Mouse (Mus musculus) intestine, embryonic 14.5 days (tissue): ENCODE measurements around the gene Gm21083. TPM values are rescaled to one million over a fixed set of nuclear protein-coding genes. Genes with fewer than 3 reads are reported as not detected.
"Not testable (repeated sequence)": the region's sequence is repeated elsewhere in the genome, so short reads cannot be mapped to it uniquely, and the experiment has no call there.

ENCODE experiments used
- ATAC-seq: fragments of 200-750 bp; cut with Nextera tagmentation; replicated peaks from 2 replicates; pipeline ENCODE4 v1.8.0; 2017; ENCODE audit warnings: low read depth, moderate number of reproducible peaks, moderate TSS enrichment, moderate library complexity; ENCODE audit not compliant: low FRiP score, low TSS enrichment
- DNase-seq: peaks from one replicate; pipeline ENCODE4 v3.0.0-alpha.2; 2018; ENCODE audit warnings: low spot score
- H3K27ac ChIP-seq: fragments of 300-500 bp; sonication (generic); 2 replicates; pipeline ENCODE4 v1.5.1; 2014; ENCODE audit warnings: low read depth, mild to moderate bottlenecking, control low read depth
- H3K27me3 ChIP-seq: fragments of 300-500 bp; sonication (generic); replicated peaks from 2 replicates; pipeline ENCODE4 v1.6.1; 2014; ENCODE audit warnings: low read length, control low read depth; ENCODE audit not compliant: control insufficient read depth, insufficient read depth
- H3K36me3 ChIP-seq: fragments of 300-500 bp; sonication (generic); 2 replicates; pipeline ENCODE4 v1.6.1; 2014; ENCODE audit warnings: low read length, control low read depth; ENCODE audit not compliant: control insufficient read depth, insufficient read depth
- H3K4me1 ChIP-seq: fragments of 300-500 bp; sonication (generic); replicated peaks from 2 replicates; pipeline ENCODE4 v1.6.1; 2014; ENCODE audit warnings: low read length, control low read depth, mixed read lengths; ENCODE audit not compliant: control insufficient read depth, insufficient read depth
- H3K4me2 ChIP-seq: fragments of 300-500 bp; sonication (generic); 2 replicates; pipeline ENCODE4 v1.6.1; 2014; ENCODE audit warnings: low read length
- H3K4me3 ChIP-seq: fragments of 300-500 bp; sonication (generic); 2 replicates; pipeline ENCODE4 v1.5.1; 2014; ENCODE audit warnings: low read depth, low read length, control low read depth, mixed read lengths
- H3K9ac ChIP-seq: fragments of 300-500 bp; sonication (generic); 2 replicates; pipeline ENCODE4 v1.6.1; 2014; ENCODE audit warnings: mild to moderate bottlenecking, low read length
- H3K9me3 ChIP-seq: fragments of 300-500 bp; sonication (generic); 2 replicates; pipeline ENCODE4 v1.6.1; 2016; ENCODE audit warnings: low read length, control low read depth; ENCODE audit not compliant: control insufficient read depth
- WGBS: fragments of 180-500 bp; shearing (Covaris S2); extraction: QIAGEN DNeasy Blood & Tissue Kit; methylation state at CpG from one replicate; pipeline ENCODE4 v1.1.7; 2014; 5-methylcytosine and 5-hydroxymethylcytosine counted together
- polyA plus RNA-seq: library from polyadenylated mRNA; unstranded; fragments of >200 nt; fragmentation: Nextera tagmentation; extraction: Ambion mirVana; gene quantifications from 2 replicates; pipeline ENCODE4 v1.2.1, GENCODE M21; 2014

Gm21083 gene
- 0.34 and 0.63 TPM in 2 replicates for polyA plus RNA-seq

- not testable (repeated sequence) for H3K4me1 ChIP-seq, H3K9ac ChIP-seq, H3K36me3 ChIP-seq, H3K9me3 ChIP-seq, H3K27me3 ChIP-seq, H3K4me2 ChIP-seq, DNase-seq, H3K4me3 ChIP-seq, H3K27ac ChIP-seq, ATAC-seq
- no CpG with 5 or more reads among the region's 1 CpGs for WGBS
These were observed at the start of gene Gm21083 for GRCm38 (mm10) chr5:15577033-15577432. Gene Gm21083 (plus strand): TSS chr5:15577333.

- H3K4me2 ChIP-seq, DNase-seq, H3K9ac ChIP-seq, H3K4me1 ChIP-seq, H3K4me3 ChIP-seq, H3K9me3 ChIP-seq, H3K27ac ChIP-seq, ATAC-seq, H3K36me3 ChIP-seq, H3K27me3 ChIP-seq: not testable (repeated sequence)
- WGBS = no CpG with 5 or more reads among the region's 1 CpGs
These were observed 48.0 kb upstream of the Gm21083 start, which contains the start of gene Gm21190 for GRCm38 (mm10) chr5:15529122-15529521. Gene Gm21190 (minus strand): TSS chr5:15529222.

DNA sequence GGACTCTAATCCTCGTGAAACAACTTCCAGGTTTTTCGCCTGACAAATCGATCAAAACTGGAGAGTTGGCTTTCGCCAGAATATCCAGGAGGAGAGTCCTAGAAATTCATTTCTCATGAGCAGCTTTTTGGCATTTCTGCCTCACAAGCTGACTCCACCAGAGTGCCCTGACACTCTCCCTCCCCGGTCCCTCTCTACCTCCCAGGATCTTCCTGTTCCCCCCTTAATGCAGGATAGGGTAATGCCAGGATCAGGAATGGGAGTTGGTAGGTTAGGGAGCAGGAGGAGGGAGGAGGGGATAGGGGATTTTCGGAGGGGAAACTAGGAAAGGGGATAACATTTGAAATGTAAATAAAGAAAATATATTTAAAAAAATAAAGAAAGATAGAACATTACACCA is 28.5 kb upstream of the Gm21083 start:
- 79% methylated on average over 6 of the region's 6 CpGs for WGBS
- DNase-seq, H3K4me1 ChIP-seq, H3K9me3 ChIP-seq, H3K4me2 ChIP-seq, ATAC-seq, H3K27ac ChIP-seq, H3K27me3 ChIP-seq, H3K4me3 ChIP-seq, H3K36me3 ChIP-seq, H3K9ac ChIP-seq: not testable (repeated sequence)

- H3K36me3 ChIP-seq, H3K4me2 ChIP-seq, DNase-seq, ATAC-seq, H3K9ac ChIP-seq, H3K27ac ChIP-seq, H3K4me1 ChIP-seq, H3K27me3 ChIP-seq, H3K9me3 ChIP-seq, H3K4me3 ChIP-seq: not testable (repeated sequence)
- WGBS = 28% methylated on average over 1 of the region's 1 CpGs
These were observed 28.0 kb upstream of the Gm21083 start for GRCm38 (mm10) chr5:15549134-15549533.

DNA sequence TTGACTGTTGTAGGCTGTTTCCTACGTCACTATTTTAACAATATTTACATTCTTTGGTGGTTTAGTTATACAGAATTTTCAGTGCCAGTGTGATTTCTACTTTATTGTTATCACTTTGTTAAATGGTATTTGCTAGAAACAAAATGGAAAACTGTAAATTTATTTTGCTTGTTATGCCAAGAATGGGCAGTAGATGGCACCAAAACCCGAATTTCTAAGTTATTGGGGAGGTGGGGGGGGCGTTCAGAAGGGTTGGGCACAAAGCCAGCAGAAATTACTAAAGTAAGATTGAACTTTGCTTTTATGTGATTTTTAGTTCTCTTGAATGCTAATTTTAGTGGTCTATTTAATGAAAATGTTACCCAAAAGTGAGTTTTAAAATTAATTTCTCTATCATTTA is 27.5 kb upstream of the Gm21083 start:
- not testable (repeated sequence) for H3K27ac ChIP-seq, H3K4me3 ChIP-seq, H3K9me3 ChIP-seq, DNase-seq, H3K27me3 ChIP-seq, H3K4me1 ChIP-seq, ATAC-seq, H3K4me2 ChIP-seq, H3K36me3 ChIP-seq, H3K9ac ChIP-seq
- WGBS = 13% methylated on average over 3 of the region's 3 CpGs

- DNase-seq, ATAC-seq, H3K9ac ChIP-seq, H3K4me2 ChIP-seq, H3K36me3 ChIP-seq, H3K4me3 ChIP-seq, H3K27me3 ChIP-seq, H3K9me3 ChIP-seq, H3K27ac ChIP-seq, H3K4me1 ChIP-seq: not testable (repeated sequence)
- 71% methylated on average over 1 of the region's 1 CpGs for WGBS
These were observed 18.5 kb upstream of the Gm21083 start for GRCm38 (mm10) chr5:15558654-15559053.

- not testable (repeated sequence) for H3K4me3 ChIP-seq, H3K27me3 ChIP-seq, H3K4me1 ChIP-seq, H3K9me3 ChIP-seq, H3K27ac ChIP-seq, H3K4me2 ChIP-seq, DNase-seq, H3K9ac ChIP-seq, H3K36me3 ChIP-seq
- 0 out of 2 replicates have a peak, but pooled peaks have one; percentile 47 for ATAC-seq
- WGBS = 78% methylated on average over 3 of the region's 3 CpGs
These were observed 15.5 kb upstream of the Gm21083 start for GRCm38 (mm10) chr5:15561425-15562264.

DNA sequence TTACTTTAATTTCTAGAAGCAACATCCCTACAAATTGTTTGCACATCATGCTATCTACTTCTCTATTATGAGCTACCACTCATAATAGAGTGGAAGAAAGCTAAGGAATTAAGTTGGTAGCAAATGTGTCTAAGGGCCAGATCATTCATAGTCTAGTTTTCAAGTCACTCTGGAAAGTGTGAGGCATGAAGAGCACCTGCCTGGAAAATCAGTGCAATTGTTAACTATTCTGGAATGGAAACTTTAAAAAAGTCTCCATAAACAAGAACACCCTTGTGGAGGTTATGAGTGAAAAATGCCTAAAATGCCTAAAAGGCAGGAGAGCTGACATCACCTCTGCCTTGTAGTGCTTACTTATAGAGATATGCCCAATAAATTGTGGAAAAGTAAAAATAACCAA is 3.4 kb upstream of the Gm21083 start:
- not testable (repeated sequence) for DNase-seq, H3K9me3 ChIP-seq, H3K9ac ChIP-seq, H3K36me3 ChIP-seq, ATAC-seq, H3K27me3 ChIP-seq, H3K4me3 ChIP-seq, H3K4me1 ChIP-seq, H3K27ac ChIP-seq, H3K4me2 ChIP-seq

GRCm38 (mm10) chr5:15586351-15586750 is 9.2 kb downstream of the Gm21083 start:
- not testable (repeated sequence) for H3K4me3 ChIP-seq, H3K4me2 ChIP-seq, H3K9ac ChIP-seq, H3K27ac ChIP-seq, H3K36me3 ChIP-seq, ATAC-seq, H3K4me1 ChIP-seq, H3K9me3 ChIP-seq, H3K27me3 ChIP-seq
- peak; percentile 55 for DNase-seq
